Mouse (Mus musculus): Measurements from ENCODE around the gene AC140267.1. TPM values are rescaled to one million over a fixed set of nuclear protein-coding genes. Genes with fewer than 3 reads are reported as not detected.

AC140267.1 gene
- polyA plus RNA-seq, 1 experiment from 2014 or later, result not detected

DNA sequence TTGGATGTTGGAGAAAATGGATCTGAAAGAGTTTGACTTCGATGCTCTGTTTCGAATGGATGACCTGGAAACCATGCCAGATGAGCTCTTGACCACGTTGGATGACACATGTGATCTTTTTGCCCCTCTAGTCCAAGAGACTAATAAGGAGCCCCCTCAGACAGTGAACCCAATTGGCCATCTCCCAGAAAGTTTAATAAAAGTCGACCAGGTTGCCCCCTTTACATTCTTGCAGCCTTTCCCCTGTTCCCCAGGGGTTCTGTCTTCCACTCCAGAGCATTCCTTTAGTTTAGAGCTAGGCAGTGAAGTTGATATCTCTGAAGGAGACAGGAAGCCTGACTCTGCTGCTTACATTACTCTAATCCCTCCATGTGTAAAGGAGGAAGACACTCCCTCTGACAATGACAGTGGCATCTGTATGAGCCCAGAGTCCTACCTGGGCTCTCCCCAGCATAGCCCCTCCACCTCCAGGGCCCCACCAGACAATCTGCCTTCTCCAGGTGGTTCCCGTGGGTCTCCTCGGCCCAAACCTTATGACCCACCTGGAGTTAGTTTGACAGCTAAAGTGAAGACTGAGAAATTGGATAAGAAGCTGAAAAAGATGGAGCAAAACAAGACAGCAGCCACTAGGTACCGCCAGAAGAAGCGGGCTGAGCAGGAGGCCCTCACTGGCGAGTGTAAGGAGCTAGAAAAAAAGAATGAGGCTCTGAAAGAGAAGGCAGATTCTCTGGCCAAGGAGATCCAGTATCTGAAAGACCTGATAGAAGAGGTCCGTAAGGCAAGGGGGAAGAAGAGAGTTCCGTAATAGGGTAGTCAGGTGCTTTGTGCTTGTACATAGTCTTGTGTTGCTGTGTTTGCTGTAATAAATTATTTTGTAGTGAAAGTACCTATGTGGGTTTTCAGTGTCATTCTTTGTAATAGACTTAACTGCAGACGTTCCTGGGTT lies 21.3 kb downstream of the AC140267.1 start:
- peak overlapping the region; percentile 94 for H3K4me2 ChIP-seq
- ATAC-seq (ENCODE audit: insufficient read depth) (no peak), DNase-seq (no peak)
- peak overlapping the region; percentile 97 for H3K9ac ChIP-seq
- peaks cover 50% of the 10 kb centered on the region for H3K36me3 ChIP-seq (ENCODE audit: insufficient read depth)
- H3K27me3 ChIP-seq (ENCODE audit: insufficient read depth, low read length), result no peaks in the 10 kb centered on the region
- H3K9me3 ChIP-seq (ENCODE audit: low read depth, low read length), result no peaks in the 10 kb centered on the region
- H3K27ac ChIP-seq (ENCODE audit: low read depth), result peak overlapping the region; percentile 98
- 55% methylated on average over 12 of the region's 12 CpGs for WGBS
- H3K4me1 ChIP-seq (ENCODE audit: insufficient read depth), result peaks cover 8% of the 10 kb centered on the region
- H3K4me3 ChIP-seq (ENCODE audit: low read depth, low read length), result peak overlapping the region; percentile 91
- TF ChIP-seq CTCF (IDR thresholded peaks at IDR 0.05; ENCODE audit: low read depth), result no peak

DNA sequence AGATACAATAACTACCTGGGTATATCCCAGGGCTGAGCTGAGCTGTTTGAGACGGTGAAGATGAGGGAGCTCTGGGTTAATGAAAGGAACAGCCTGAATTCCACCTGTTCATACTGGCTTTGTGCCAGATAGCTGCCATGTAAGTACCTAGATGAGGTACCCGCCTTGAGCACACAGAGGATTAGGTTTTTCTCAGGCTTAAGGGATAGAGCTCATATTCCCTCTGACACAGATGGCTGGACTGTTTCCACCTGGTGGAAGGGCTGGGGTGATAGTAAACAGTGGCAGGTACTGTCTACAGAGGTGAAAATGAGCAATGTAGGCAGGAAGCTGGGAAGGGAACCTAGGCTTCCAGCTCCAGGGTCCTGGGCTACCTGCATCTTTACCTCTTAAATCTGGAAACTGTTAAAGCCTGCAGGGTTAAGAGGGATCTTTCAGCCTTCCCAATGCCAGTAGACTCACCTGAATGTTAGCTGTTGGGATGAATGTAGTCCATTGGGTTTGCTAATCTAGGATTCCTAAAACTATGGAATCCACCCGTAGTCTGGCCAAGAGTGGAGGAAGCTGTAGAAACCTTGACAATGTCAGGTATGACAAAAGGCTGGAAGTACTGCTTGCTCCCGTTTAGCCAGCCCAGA lies 22.1 kb downstream of the AC140267.1 start:
- Histone ChIP-seq H3K4me3 (ENCODE audit: low read depth, low read length) (peak overlapping the region; percentile 91), H3K9ac (peak overlapping the region; percentile 13; the same call in 1 of the 2 replicates), H3K4me1 (ENCODE audit: insufficient read depth) (peaks cover 8% of the 10 kb centered on the region), H3K27me3 (ENCODE audit: insufficient read depth, low read length) (no peaks in the 10 kb centered on the region), H3K4me2 (peak overlapping the region; percentile 94), H3K36me3 (ENCODE audit: insufficient read depth) (peaks cover 45% of the 10 kb centered on the region), H3K9me3 (ENCODE audit: low read depth, low read length) (no peaks in the 10 kb centered on the region), H3K27ac (ENCODE audit: low read depth) (peak overlapping the region; percentile 98)
- ATAC-seq (ENCODE audit: insufficient read depth) (no peak), DNase-seq (peak; percentile 64)
- 16% methylated on average over 4 of the region's 4 CpGs for WGBS
- no peak for TF ChIP-seq CTCF (IDR thresholded peaks at IDR 0.05; ENCODE audit: low read depth)

DNA sequence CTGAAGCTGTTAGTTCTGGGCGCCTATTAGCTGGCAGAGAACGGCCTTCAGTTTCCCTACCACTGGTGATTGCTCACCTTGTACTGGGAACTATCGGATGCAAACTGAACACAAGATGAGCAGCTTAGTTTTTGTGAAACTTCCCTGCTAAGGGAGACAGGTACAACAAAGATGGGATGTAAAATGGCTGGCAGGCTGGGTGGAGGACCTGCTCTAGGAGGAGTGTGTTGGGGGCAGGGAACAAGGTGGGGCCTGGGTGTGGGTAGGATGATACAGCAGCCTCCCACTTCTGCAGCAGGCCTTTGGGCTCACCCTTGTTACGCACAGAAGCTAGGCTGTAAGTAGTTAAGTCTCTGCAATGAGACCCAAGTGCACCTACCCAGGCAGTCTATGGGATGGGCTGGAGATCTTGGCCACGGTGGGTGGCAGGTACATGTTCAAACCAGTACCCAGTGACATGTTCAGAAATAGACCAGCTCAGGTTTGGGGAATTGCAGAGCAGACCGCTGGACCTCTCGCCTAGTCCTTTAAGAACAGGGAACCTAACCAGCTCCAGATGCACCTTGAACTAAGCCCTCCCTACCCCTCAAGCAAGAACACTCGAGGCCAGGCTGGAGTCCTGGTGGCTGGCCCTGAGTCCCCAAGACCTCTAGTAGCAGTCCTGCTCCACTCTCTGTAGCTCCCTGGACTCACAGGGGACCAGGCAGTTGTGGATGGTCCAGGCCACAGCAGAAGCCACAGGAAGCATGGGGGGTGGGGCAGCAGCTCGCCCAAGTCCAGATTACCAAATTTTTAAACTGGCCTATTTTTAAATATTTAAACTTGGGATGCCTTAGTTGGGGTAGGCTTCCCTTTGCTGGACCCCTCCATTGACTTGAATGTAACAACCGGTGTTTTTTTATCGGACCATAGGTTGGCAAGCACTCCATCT lies 22.9 kb downstream of the AC140267.1 start:
- no peak for DNase-seq
- 48% methylated on average over 11 of the region's 11 CpGs for WGBS
- H3K4me3 ChIP-seq (ENCODE audit: low read depth, low read length), result peak overlapping the region; percentile 91
- ATAC-seq (ENCODE audit: insufficient read depth), result no peak
- peak overlapping the region; percentile 98 for H3K27ac ChIP-seq (ENCODE audit: low read depth)
- peak overlapping the region; percentile 94; the same call in 1 of the 2 replicates for H3K4me2 ChIP-seq
- no peaks in the 10 kb centered on the region for H3K27me3 ChIP-seq (ENCODE audit: insufficient read depth, low read length)
- peaks cover 8% of the 10 kb centered on the region for H3K4me1 ChIP-seq (ENCODE audit: insufficient read depth)
- H3K36me3 ChIP-seq (ENCODE audit: insufficient read depth), result peaks cover 45% of the 10 kb centered on the region
- TF ChIP-seq CTCF (IDR thresholded peaks at IDR 0.05; ENCODE audit: low read depth), result no peak
- peak overlapping the region; percentile 13; the same call in 1 of the 2 replicates for H3K9ac ChIP-seq
- H3K9me3 ChIP-seq (ENCODE audit: low read depth, low read length), result no peaks in the 10 kb centered on the region

DNA sequence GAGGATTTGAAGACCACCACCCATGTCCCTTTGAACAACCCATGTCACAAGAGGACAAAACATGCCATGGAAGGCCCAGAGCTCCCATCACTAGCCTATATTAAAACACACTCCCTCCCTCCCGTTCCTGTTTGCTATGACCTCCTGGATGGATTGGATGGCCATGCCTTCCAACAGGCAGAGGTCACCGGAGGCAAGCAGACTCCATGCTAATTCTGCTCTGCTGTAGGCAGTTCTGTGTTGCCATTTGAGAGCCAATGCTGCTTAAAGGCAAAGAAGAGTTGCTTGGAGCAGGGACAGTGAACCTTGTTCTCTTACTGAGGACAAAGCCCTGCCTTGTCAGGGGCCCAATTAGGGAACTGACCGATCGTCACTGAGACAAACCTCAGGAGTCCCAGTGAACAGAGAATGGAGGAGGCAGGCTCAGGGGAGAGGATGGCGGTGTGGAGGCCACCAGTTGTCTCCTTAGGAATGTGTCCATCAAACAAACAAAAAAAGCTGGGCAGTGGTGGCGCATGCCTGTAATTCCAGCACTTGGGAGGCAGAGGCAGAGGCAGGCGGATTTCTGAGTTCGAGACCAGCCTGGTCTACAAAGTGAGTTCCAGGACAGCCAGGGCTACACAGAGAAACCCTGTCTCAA lies 23.9 kb downstream of the AC140267.1 start:
- Histone ChIP-seq H3K4me2 (no peak overlapping the region), H3K9me3 (ENCODE audit: low read depth, low read length) (no peaks in the 10 kb centered on the region), H3K27ac (ENCODE audit: low read depth) (0 out of 2 replicates have a peak overlapping the region, but pooled peaks have one; percentile 98), H3K9ac (no peak overlapping the region), H3K27me3 (ENCODE audit: insufficient read depth, low read length) (no peaks in the 10 kb centered on the region), H3K4me3 (ENCODE audit: low read depth, low read length) (no peak overlapping the region), H3K4me1 (ENCODE audit: insufficient read depth) (peaks cover 8% of the 10 kb centered on the region), H3K36me3 (ENCODE audit: insufficient read depth) (peaks cover 45% of the 10 kb centered on the region)
- no peak for TF ChIP-seq CTCF (IDR thresholded peaks at IDR 0.05; ENCODE audit: low read depth)
- no peak for DNase-seq
- no peak for ATAC-seq (ENCODE audit: insufficient read depth)
- WGBS, result 77% methylated on average over 8 of the region's 8 CpGs

DNA sequence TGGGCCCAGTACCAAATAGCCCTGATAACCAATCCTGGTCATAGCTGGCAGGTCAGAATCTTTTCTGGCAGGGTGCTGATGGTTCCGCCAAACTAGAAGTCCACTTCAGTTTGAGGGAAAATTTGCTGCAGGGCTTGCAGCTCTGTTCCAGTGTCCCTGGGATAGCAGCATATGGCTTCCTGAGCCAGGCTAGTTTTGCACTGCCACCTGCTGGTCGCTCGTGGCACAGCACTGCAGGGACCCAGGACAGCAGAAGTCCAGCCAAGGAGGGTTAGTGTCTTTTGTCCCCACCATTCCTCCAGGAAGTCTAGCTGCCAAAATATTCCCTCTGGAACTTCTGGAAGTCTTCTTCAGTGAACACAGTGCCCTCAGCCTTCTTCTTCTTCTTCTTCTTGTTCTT lies 25.0 kb downstream of the AC140267.1 start:
- H3K27me3 ChIP-seq (ENCODE audit: insufficient read depth, low read length), result no peaks in the 10 kb centered on the region
- no peak overlapping the region for H3K4me3 ChIP-seq (ENCODE audit: low read depth, low read length)
- H3K27ac ChIP-seq (ENCODE audit: low read depth), result no peak overlapping the region
- peaks cover 8% of the 10 kb centered on the region for H3K4me1 ChIP-seq (ENCODE audit: insufficient read depth)
- no peak for ATAC-seq (ENCODE audit: insufficient read depth)
- H3K9ac ChIP-seq, result no peak overlapping the region
- DNase-seq, result peak; percentile 94
- TF ChIP-seq CTCF (IDR thresholded peaks at IDR 0.05; ENCODE audit: low read depth), result peak; percentile 97
- H3K4me2 ChIP-seq, result no peak overlapping the region
- WGBS, result 7% methylated on average over 3 of the region's 3 CpGs
- peaks cover 45% of the 10 kb centered on the region for H3K36me3 ChIP-seq (ENCODE audit: insufficient read depth)
- no peaks in the 10 kb centered on the region for H3K9me3 ChIP-seq (ENCODE audit: low read depth, low read length)

DNA sequence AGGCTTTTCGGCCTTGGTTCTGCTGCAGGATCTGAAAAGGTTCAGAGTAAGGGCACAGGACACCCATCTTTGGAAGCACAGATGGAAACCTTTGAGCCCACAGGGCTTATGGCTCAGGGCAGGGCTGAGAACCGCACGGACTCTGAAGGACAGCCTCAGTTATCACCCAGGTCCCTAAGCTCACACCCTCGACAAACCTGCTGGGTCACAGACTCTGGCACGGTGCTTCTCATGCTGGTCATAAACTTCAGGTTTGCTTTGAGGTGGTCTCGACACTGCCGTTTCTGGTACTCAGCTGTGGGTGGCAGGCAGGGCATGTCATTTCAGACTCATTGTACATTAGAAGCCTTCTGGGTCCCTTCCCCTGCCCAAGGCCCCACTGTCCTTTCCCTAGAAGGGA lies 25.5 kb downstream of the AC140267.1 start:
- H3K36me3 ChIP-seq (ENCODE audit: insufficient read depth), result peaks cover 41% of the 10 kb centered on the region
- WGBS, result 78% methylated on average over 7 of the region's 7 CpGs
- H3K9me3 ChIP-seq (ENCODE audit: low read depth, low read length), result no peaks in the 10 kb centered on the region
- no peak overlapping the region for H3K4me2 ChIP-seq
- no peak overlapping the region for H3K27ac ChIP-seq (ENCODE audit: low read depth)
- no peak for TF ChIP-seq CTCF (IDR thresholded peaks at IDR 0.05; ENCODE audit: low read depth)
- DNase-seq (no peak), ATAC-seq (ENCODE audit: insufficient read depth) (no peak)
- H3K27me3 ChIP-seq (ENCODE audit: insufficient read depth, low read length), result no peaks in the 10 kb centered on the region
- peaks cover 8% of the 10 kb centered on the region for H3K4me1 ChIP-seq (ENCODE audit: insufficient read depth)
- no peak overlapping the region for H3K4me3 ChIP-seq (ENCODE audit: low read depth, low read length)
- no peak overlapping the region for H3K9ac ChIP-seq
